Mouse (Mus musculus) ES-Bruce4 (cell line): ENCODE data around the gene Hdac5.

Experiments used
- CTCF ChIP-seq: IDR thresholded peaks from one replicate; pipeline ENCODE4 v1.8.1; 2011; ENCODE audit warnings: low read depth, low read length
- EP300 ChIP-seq: IDR thresholded peaks from 2 replicates; pipeline ENCODE4 v1.6.1; 2011; ENCODE audit warnings: low read depth, low read length; ENCODE audit not compliant: insufficient read depth
- POLR2A ChIP-seq: IDR thresholded peaks from one replicate; pipeline ENCODE4 v1.8.1; 2011; ENCODE audit warnings: low read length; ENCODE audit not compliant: insufficient read depth

- TF ChIP-seq CTCF (no peak), POLR2A (no peak), EP300 (no peak)
These were observed 44.3 kb downstream of the Hdac5 start for GRCm38 (mm10) chr11:102185677-102186076.
